Mouse (Mus musculus) spleen, adult 18-20 months (tissue): ENCODE results near the gene Mon2.

ENCODE experiments used
- DNase-seq, 2 experiments: peaks; one replicate each; pipeline ENCODE4 v3.0.0; 2022; ENCODE audit warnings: mixed read lengths in 2 of 2

Mon2 gene

GRCm38 (mm10) chr10:123076245-123077023 is at the start of gene Mon2:
TSS of gene Mon2 (minus strand) at chr10:123076505.
- peak; percentile 94 to 97 for DNase-seq

GRCm38 (mm10) chr10:123120666-123121392 is 44.5 kb upstream of the Mon2 start:
- no peak for DNase-seq

- no peak for DNase-seq
Observed at GRCm38 (mm10) chr10:123116861-123117260, 40.6 kb upstream of the Mon2 start.

GRCm38 (mm10) chr10:123113466-123113865 is 37.2 kb upstream of the Mon2 start:
- no peak for DNase-seq

- DNase-seq, result no peak
Observed at GRCm38 (mm10) chr10:123112787-123113168, 36.5 kb upstream of the Mon2 start.

- DNase-seq, result no peak
Observed at GRCm38 (mm10) chr10:123112056-123112786, 35.9 kb upstream of the Mon2 start.

GRCm38 (mm10) chr10:123110548-123110947 is 34.2 kb upstream of the Mon2 start:
- DNase-seq, result no peak

- DNase-seq, result no peak
Observed at GRCm38 (mm10) chr10:123108527-123108926, 32.2 kb upstream of the Mon2 start.

- no peak for DNase-seq
Observed at GRCm38 (mm10) chr10:123108121-123108520, 31.8 kb upstream of the Mon2 start.

GRCm38 (mm10) chr10:123101303-123101702 is 25.0 kb upstream of the Mon2 start:
- no peak for DNase-seq

GRCm38 (mm10) chr10:123100584-123100983 is 24.3 kb upstream of the Mon2 start:
- DNase-seq, result no peak

- DNase-seq, result no peak
Observed at GRCm38 (mm10) chr10:123094504-123094903, 18.2 kb upstream of the Mon2 start.

GRCm38 (mm10) chr10:123092577-123092976 is 16.3 kb upstream of the Mon2 start:
- no peak for DNase-seq

GRCm38 (mm10) chr10:123091737-123092136 is 15.4 kb upstream of the Mon2 start:
- peak in 1 of 2 experiments; percentile 46 for DNase-seq

- no peak for DNase-seq
Observed at GRCm38 (mm10) chr10:123089425-123089930, 13.2 kb upstream of the Mon2 start.

GRCm38 (mm10) chr10:123086847-123087246 is 10.5 kb upstream of the Mon2 start:
- DNase-seq, result no peak

GRCm38 (mm10) chr10:123084900-123085641 is 8.8 kb upstream of the Mon2 start:
- no peak for DNase-seq

- no peak for DNase-seq
Observed at GRCm38 (mm10) chr10:123084307-123084706, 8.0 kb upstream of the Mon2 start.

- DNase-seq, result no peak
Observed at GRCm38 (mm10) chr10:123075751-123076242, 508 bp downstream of the Mon2 start.

- DNase-seq, result no peak
Observed at GRCm38 (mm10) chr10:123071997-123072396, 4.3 kb downstream of the Mon2 start.

- DNase-seq, result no peak
Observed at GRCm38 (mm10) chr10:123063021-123063420, 13.3 kb downstream of the Mon2 start.

- no peak for DNase-seq
Observed at GRCm38 (mm10) chr10:123060831-123061230, 15.5 kb downstream of the Mon2 start.
